Comparison of ENCODE assay signal across 19 mouse cellular contexts in genomic region chr1:17978086-17978485, GRCm38 (mm10).
"Had no signal": no experiment of that assay in that cellular context is flagged by ENCODE, and none has a peak within 500 bp of the region (broad histone marks: within the 10 kb centered on the region; RNA-seq: fewer than 3 reads in every experiment).

No protein-coding gene starts in this region.

- H3K4me3 ChIP-seq: left cerebral cortex, adult 2 months; limb, embryonic 12.5 days; limb, embryonic 15.5 days; midbrain, embryonic 15.5 days; myocyte; neural tube, embryonic 13.5 days had no signal

- H3K27ac ChIP-seq: left cerebral cortex, adult 2 months; limb, embryonic 12.5 days; limb, embryonic 15.5 days; liver, embryonic 14.5 days; macrophage; midbrain, embryonic 15.5 days; neural tube, embryonic 13.5 days had no signal

- H3K9ac ChIP-seq: limb, embryonic 12.5 days; limb, embryonic 15.5 days; liver, embryonic 14.5 days; liver, postnatal 0 days; lung, embryonic 14.5 days; midbrain, embryonic 15.5 days; neural tube, embryonic 13.5 days had no signal

- DNase-seq: kidney, adult 2 months; kidney, postnatal 10 days; kidney, postnatal 4 days; layer of hippocampus, adult 9-11 months; liver, postnatal 0 days; lung, embryonic 14.5 days; thymus, adult 2 months; thymus, postnatal 14 days; thymus, postnatal 4 days had no signal

- H3K4me1 ChIP-seq: limb, embryonic 12.5 days; limb, embryonic 15.5 days; midbrain, embryonic 15.5 days; neural tube, embryonic 13.5 days had no signal

- H3K9me3 ChIP-seq: limb, embryonic 12.5 days; limb, embryonic 15.5 days; midbrain, embryonic 15.5 days; neural tube, embryonic 13.5 days had no signal

- ATAC-seq: liver, postnatal 0 days; lung, postnatal 0 days; midbrain, embryonic 15.5 days had no signal

- H3K4me2 ChIP-seq: limb, embryonic 12.5 days; limb, embryonic 15.5 days; liver, embryonic 11.5 days; lung, embryonic 14.5 days; midbrain, embryonic 15.5 days; neural tube, embryonic 13.5 days had no signal

- H3K36me3 ChIP-seq: limb, embryonic 12.5 days; limb, embryonic 15.5 days; midbrain, embryonic 15.5 days; neural tube, embryonic 13.5 days had no signal

- H3K27me3 ChIP-seq: limb, embryonic 12.5 days; limb, embryonic 15.5 days; midbrain, embryonic 15.5 days had no signal
